Mouse (Mus musculus): ENCODE measurements at regions not wholly inside any gene's neighbourhood (a gene's known extent, or its start where the extent isn't known, plus 50 kb on each side); places are given as distances from the start of the nearest gene placed in this dataset.
A peak's percentile ranks its signal among the peaks of the same experiment; 100 is the strongest.

DNA sequence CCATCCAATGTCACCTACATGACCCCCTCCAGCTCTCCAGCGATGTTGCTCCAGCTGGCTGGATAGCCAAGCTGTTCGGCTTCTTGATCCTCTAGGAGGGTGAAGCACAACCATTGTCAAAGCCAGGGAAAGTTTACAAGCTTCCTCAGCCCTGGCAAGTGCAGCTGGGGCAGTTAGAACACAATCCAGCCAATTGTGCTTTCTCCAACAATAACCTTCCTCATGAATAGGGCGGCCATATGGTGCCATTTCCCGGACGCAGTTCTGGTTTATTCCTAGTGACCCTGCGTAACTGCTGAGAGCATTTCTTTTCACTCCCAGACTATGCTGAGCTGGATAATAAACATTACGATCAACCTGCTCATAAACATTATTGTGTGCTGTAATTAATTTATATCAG is 233.3 kb upstream of the Sox11 start:
- Histone ChIP-seq H3K4me1 (no peaks in the 10 kb centered on the region; the same call in 1 of the 2 replicates), H3K4me3 (no peak overlapping the region), H3K27ac (no peak overlapping the region), H3K4me2 (no peak overlapping the region), H3K27me3 (no peaks in the 10 kb centered on the region), H3K9ac (no peak overlapping the region), H3K36me3 (no peaks in the 10 kb centered on the region), H3K9me3 (no peaks in the 10 kb centered on the region)
- WGBS: 29% methylated on average over 7 of the region's 7 CpGs
- no peak for ATAC-seq (ENCODE audit: insufficient number of reproducible peaks, low FRiP score, low TSS enrichment, low read depth)

DNA sequence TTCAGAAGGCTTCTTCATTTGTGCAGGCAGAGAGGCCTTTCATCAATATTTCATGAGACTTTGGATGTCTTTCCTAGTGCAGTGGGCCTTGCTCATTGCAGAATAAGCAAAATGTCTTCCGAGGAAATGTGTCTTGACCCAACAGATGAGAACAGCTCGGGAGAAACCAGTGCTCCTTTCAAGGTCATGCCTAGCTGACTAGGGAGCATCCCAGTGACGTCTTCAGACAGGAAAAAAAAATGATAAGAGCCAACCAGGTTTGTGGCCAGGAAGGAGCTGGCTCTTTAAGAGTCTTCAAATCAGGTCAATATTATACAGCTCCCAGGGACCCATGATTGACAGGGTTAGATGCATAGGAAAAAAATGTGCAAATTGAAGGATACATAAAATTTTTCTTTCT is 224.9 kb upstream of the Sox11 start:
- no peak overlapping the region for H3K9ac ChIP-seq
- no peaks in the 10 kb centered on the region for H3K27me3 ChIP-seq
- peaks cover 3% of the 10 kb centered on the region; the same call in 1 of the 2 replicates for H3K4me1 ChIP-seq
- H3K36me3 ChIP-seq: no peaks in the 10 kb centered on the region
- ATAC-seq (ENCODE audit: insufficient number of reproducible peaks, low FRiP score, low TSS enrichment, low read depth): no peak
- no peak overlapping the region for H3K4me3 ChIP-seq
- H3K9me3 ChIP-seq: no peaks in the 10 kb centered on the region
- no peak overlapping the region for H3K27ac ChIP-seq
- no peak overlapping the region for H3K4me2 ChIP-seq
- 70% methylated on average over 3 of the region's 3 CpGs for WGBS

DNA sequence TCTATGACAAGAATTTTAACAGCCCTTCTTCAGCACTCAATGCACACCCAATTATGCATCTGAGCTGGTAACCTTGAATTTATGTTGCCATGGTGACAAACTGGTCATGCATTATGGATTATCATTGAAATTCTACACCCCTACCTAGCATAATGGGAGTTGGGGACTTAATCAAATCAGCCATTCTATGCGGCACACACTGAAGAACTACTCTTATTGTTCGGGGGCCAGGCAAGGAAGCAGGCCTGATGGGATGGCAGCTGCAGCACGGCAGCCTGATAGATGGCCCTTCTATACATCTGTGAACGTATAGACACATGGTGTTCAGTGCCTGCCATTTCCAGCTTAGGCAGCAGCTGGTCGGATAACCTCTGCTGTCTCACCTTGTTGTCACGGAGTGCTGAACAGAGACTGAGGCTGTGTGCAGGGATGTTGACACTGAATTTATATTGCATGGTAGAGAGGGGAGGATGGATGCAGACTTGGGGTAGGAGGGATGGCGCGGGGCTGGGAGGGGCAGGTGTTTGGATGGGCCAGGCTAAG is 223.7 kb upstream of the Sox11 start:
- no peak for ATAC-seq (ENCODE audit: insufficient number of reproducible peaks, low FRiP score, low TSS enrichment, low read depth)
- H3K4me2 ChIP-seq: no peak overlapping the region
- no peak overlapping the region for H3K9ac ChIP-seq
- no peaks in the 10 kb centered on the region for H3K27me3 ChIP-seq
- H3K4me3 ChIP-seq: no peak overlapping the region
- peaks cover 3% of the 10 kb centered on the region; the same call in 1 of the 2 replicates for H3K4me1 ChIP-seq
- 52% methylated on average over 8 of the region's 8 CpGs for WGBS
- H3K9me3 ChIP-seq: no peaks in the 10 kb centered on the region
- H3K36me3 ChIP-seq: no peaks in the 10 kb centered on the region
- H3K27ac ChIP-seq: no peak overlapping the region

GRCm38 (mm10) chr12:27564641-27565306 is 222.4 kb upstream of the Sox11 start:
- Histone ChIP-seq H3K27ac (no peak overlapping the region), H3K4me1 (peaks cover 3% of the 10 kb centered on the region; the same call in 1 of the 2 replicates), H3K9ac (no peak overlapping the region), H3K4me3 (no peak overlapping the region), H3K36me3 (no peaks in the 10 kb centered on the region), H3K4me2 (no peak overlapping the region), H3K27me3 (no peaks in the 10 kb centered on the region), H3K9me3 (no peaks in the 10 kb centered on the region)
- ATAC-seq (ENCODE audit: insufficient number of reproducible peaks, low FRiP score, low TSS enrichment, low read depth): no peak
- WGBS: 50% methylated on average over 5 of the region's 5 CpGs

GRCm38 (mm10) chr12:27563900-27564299 is 221.5 kb upstream of the Sox11 start:
- ATAC-seq (ENCODE audit: insufficient number of reproducible peaks, low FRiP score, low TSS enrichment, low read depth): no peak
- no peak overlapping the region for H3K27ac ChIP-seq
- no peaks in the 10 kb centered on the region for H3K27me3 ChIP-seq
- no peak overlapping the region for H3K4me2 ChIP-seq
- H3K9me3 ChIP-seq: no peaks in the 10 kb centered on the region
- no peak overlapping the region for H3K4me3 ChIP-seq
- 15% methylated on average over 3 of the region's 3 CpGs for WGBS
- H3K36me3 ChIP-seq: no peaks in the 10 kb centered on the region
- H3K4me1 ChIP-seq: peaks cover 3% of the 10 kb centered on the region; the same call in 1 of the 2 replicates
- no peak overlapping the region for H3K9ac ChIP-seq

DNA sequence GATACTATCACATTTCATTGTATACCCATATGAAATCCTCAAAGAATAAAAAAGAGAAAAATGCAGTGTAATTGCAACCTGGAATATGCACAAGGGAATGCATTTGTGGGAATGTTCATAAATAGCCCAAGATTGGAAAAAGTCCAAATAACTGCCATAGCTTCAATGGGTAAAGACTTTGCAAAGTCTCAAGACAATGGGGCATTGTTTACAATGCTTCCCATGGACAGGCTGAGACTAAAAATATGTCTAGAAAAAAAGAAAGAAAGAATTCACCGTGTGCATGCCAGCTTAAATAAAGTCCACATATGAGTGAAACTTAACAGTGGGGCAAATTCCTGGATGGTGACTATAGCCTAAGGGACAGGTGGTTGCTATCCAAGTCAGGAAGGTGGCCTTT is 210.4 kb upstream of the Sox11 start:
- H3K27ac ChIP-seq: no peak overlapping the region
- H3K9me3 ChIP-seq: no peaks in the 10 kb centered on the region
- WGBS: 20% methylated on average over 1 of the region's 1 CpGs

GRCm38 (mm10) chr12:27538210-27538609 is 195.8 kb upstream of the Sox11 start:
- Histone ChIP-seq H3K4me1 (peaks cover 16% of the 10 kb centered on the region), H3K9me3 (no peaks in the 10 kb centered on the region), H3K4me3 (no peak overlapping the region), H3K36me3 (no peaks in the 10 kb centered on the region), H3K27ac (no peak overlapping the region), H3K9ac (no peak overlapping the region), H3K27me3 (no peaks in the 10 kb centered on the region), H3K4me2 (no peak overlapping the region)
- ATAC-seq (ENCODE audit: insufficient number of reproducible peaks, low FRiP score, low TSS enrichment, low read depth): no peak
- whole genome bisulfite sequencing: 17% methylated on average over 4 of the region's 4 CpGs

More for the DNA sequence above, 210.4 kb upstream of the Sox11 start:
- H3K4me2 ChIP-seq: no peak overlapping the region
- no peak overlapping the region for H3K9ac ChIP-seq
- no peak overlapping the region for H3K4me3 ChIP-seq
- ATAC-seq (ENCODE audit: insufficient number of reproducible peaks, low FRiP score, low TSS enrichment, low read depth): no peak
- no peaks in the 10 kb centered on the region for H3K36me3 ChIP-seq
- no peaks in the 10 kb centered on the region for H3K4me1 ChIP-seq
- no peaks in the 10 kb centered on the region for H3K27me3 ChIP-seq

- Histone ChIP-seq H3K4me1 (peaks cover 16% of the 10 kb centered on the region), H3K27me3 (no peaks in the 10 kb centered on the region), H3K9me3 (no peaks in the 10 kb centered on the region), H3K9ac (no peak overlapping the region), H3K4me2 (peak overlapping the region; percentile 37; the same call in 1 of the 2 replicates), H3K36me3 (no peaks in the 10 kb centered on the region), H3K27ac (no peak overlapping the region), H3K4me3 (no peak overlapping the region)
- no peak for ATAC-seq (ENCODE audit: insufficient number of reproducible peaks, low FRiP score, low TSS enrichment, low read depth)
- 38% methylated on average over 3 of the region's 3 CpGs for WGBS
These were observed 195.1 kb upstream of the Sox11 start for GRCm38 (mm10) chr12:27537507-27537906.

DNA sequence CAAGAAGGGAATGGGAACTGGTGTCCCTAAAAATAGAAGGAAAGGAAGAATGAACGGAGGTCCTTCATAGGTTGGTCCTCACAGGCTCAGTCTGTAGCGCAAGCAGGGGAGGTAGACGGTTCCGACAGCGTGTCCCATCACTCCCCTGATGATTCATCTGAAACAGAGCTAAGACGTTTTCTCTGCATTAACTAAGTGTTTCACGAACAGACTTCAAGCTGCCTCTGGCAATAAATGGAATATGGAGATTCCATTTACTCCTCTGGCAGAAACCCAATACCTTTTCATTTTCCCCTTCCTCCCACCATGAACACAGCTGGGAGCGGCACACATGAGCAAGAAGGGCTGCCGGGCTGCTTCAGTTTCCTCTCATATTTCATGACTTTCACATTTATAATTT is 194.6 kb upstream of the Sox11 start:
- H3K4me1 ChIP-seq: peaks cover 16% of the 10 kb centered on the region
- 7% methylated on average over 9 of the region's 9 CpGs for WGBS
- no peak overlapping the region for H3K27ac ChIP-seq
- no peaks in the 10 kb centered on the region for H3K27me3 ChIP-seq
- peak overlapping the region; percentile 37 for H3K4me2 ChIP-seq
- H3K36me3 ChIP-seq: no peaks in the 10 kb centered on the region
- H3K9ac ChIP-seq: no peak overlapping the region
- no peaks in the 10 kb centered on the region for H3K9me3 ChIP-seq
- H3K4me3 ChIP-seq: no peak overlapping the region
- no peak for ATAC-seq (ENCODE audit: insufficient number of reproducible peaks, low FRiP score, low TSS enrichment, low read depth)

DNA sequence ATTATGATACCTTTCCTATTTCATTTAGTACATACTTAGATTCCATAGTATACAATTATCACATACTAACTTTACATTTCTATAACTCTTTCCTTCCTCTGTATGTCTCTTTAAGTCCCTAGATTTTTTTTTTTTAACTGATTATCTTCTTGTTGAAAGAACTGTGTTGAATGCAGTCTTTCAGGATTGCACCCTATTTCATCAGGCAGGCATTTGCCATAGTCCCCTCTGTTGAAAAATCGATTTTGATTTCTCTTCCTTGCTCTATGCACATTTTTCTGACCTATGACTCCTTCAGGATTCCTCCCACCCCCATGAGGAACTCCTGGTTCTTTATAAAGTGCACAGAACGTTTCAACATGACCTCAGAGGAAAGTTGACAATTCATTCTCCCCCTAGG is 183.2 kb upstream of the Sox11 start:
- WGBS: 53% methylated on average over 2 of the region's 2 CpGs
- Histone ChIP-seq H3K4me1 (no peaks in the 10 kb centered on the region), H3K27me3 (no peaks in the 10 kb centered on the region), H3K4me3 (no peak overlapping the region), H3K9ac (no peak overlapping the region), H3K4me2 (no peak overlapping the region), H3K27ac (no peak overlapping the region), H3K36me3 (no peaks in the 10 kb centered on the region), H3K9me3 (no peaks in the 10 kb centered on the region)
- no peak for ATAC-seq (ENCODE audit: insufficient number of reproducible peaks, low FRiP score, low TSS enrichment, low read depth)

DNA sequence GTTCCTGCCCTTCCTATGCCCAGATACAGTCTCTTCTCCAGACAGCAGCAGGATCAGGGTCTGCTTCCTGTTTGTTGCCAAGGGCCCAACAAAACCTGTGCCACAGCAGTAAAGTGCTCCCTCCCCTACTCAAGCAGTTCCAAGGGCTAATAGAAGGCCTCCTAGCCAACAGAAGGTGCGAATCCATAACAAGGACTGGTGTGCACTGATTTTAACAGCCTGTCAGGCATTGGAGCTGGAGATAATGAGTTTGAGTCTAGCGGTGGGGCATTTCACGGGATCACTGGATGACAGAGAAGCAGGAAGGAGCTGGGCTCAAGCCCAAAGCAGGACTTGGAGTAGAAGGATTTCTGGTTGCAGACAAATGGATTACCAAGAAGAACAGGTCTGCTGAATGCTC is 170.9 kb upstream of the Sox11 start:
- Histone ChIP-seq H3K4me1 (no peaks in the 10 kb centered on the region), H3K36me3 (no peaks in the 10 kb centered on the region), H3K9me3 (no peaks in the 10 kb centered on the region), H3K27me3 (no peaks in the 10 kb centered on the region), H3K27ac (no peak overlapping the region), H3K9ac (no peak overlapping the region), H3K4me3 (no peak overlapping the region), H3K4me2 (no peak overlapping the region)
- 63% methylated on average over 3 of the region's 3 CpGs for WGBS
- no peak for ATAC-seq (ENCODE audit: insufficient number of reproducible peaks, low FRiP score, low TSS enrichment, low read depth)

- Histone ChIP-seq H3K9me3 (no peaks in the 10 kb centered on the region), H3K4me3 (no peak overlapping the region), H3K27ac (no peak overlapping the region), H3K9ac (no peak overlapping the region), H3K4me1 (peaks cover 5% of the 10 kb centered on the region), H3K36me3 (no peaks in the 10 kb centered on the region), H3K4me2 (no peak overlapping the region), H3K27me3 (no peaks in the 10 kb centered on the region)
- no peak for ATAC-seq (ENCODE audit: insufficient number of reproducible peaks, low FRiP score, low TSS enrichment, low read depth)
These were observed 165.8 kb upstream of the Sox11 start for GRCm38 (mm10) chr12:27508226-27508560.
